ENCODE assay signal across 7 mouse cellular contexts in the genomic region with DNA sequence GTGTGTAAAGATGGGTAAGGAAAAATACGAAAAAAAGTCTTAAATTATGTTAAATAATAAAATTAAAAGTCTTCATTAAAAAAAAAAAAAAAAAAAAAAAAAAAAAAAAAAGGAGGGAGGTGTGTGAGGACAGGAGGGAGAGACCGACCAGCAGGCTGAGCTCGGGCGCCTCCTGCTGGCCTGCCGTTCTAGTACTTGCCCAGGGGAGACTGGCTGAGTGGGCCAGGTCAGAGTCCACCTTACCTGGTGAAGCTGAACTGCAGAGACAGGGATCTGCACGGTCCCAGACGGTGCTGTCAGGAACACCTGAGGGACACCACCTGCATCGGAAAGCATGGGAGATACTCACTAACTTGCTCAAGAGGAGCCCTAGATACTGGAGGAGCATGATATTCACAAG. TPM values are rescaled to one million over a fixed set of nuclear protein-coding genes. Genes with fewer than 3 reads are reported as not detected.
DNase-seq lines count a peak whose midpoint lies in the region; ATAC-seq and TF ChIP-seq lines count a peak whose summit lies in the region.

No protein-coding gene starts in this region.

- H3K36me3 ChIP-seq in kidney, embryonic 16.5 days (ENCODE audit: insufficient read depth, low read length): peaks cover 40% of the 10 kb centered on the region
- H3K36me3 ChIP-seq in ES-Bruce4 (ENCODE audit: control insufficient read depth, insufficient read depth, low read length, poor library complexity, severe bottlenecking): 0 out of 2 replicates have a peak, but pooled peaks cover 4% of the 10 kb centered on the region
- H3K36me3 ChIP-seq in liver, adult 2 months (ENCODE audit: control insufficient read depth, insufficient read depth, low read length): no peaks in the 10 kb centered on the region
- H3K36me3 ChIP-seq in splenic B cell, adult 2 months (ENCODE audit: control insufficient read depth, insufficient read depth, low read length, poor library complexity, severe bottlenecking): no peaks in the 10 kb centered on the region; the same call in 1 of the 2 replicates

- H3K4me2 ChIP-seq in kidney, embryonic 16.5 days (replicated peaks; ENCODE audit: low read depth, low read length): no peak overlapping the region

- DNase-seq in kidney, adult 18-20 months: peak; percentile 85
- peak; percentile 67 to 72 for DNase-seq in B cell, adult 2 months
- DNase-seq in embryo, embryonic 10.5 days (ENCODE audit: low spot score): peak; percentile 76
- no peak for DNase-seq in liver, adult 2 months (ENCODE audit: extremely low read depth, low read depth, low spot score)
- peak; percentile 73 for DNase-seq in splenic B cell, adult 2 months (ENCODE audit: low read depth, low spot score)

- H3K9me3 ChIP-seq in kidney, embryonic 16.5 days (ENCODE audit: low read length): no peaks in the 10 kb centered on the region
- H3K9me3 ChIP-seq in ES-Bruce4 (replicated peaks; ENCODE audit: control insufficient read depth, insufficient read depth, low read length, poor library complexity, severe bottlenecking): no peaks in the 10 kb centered on the region

- H3K9ac ChIP-seq in kidney, embryonic 16.5 days (replicated peaks; ENCODE audit: low read length): no peak overlapping the region
- no peak overlapping the region for H3K9ac ChIP-seq in ES-Bruce4 (ENCODE audit: low read depth, poor library complexity, severe bottlenecking)
- no peak overlapping the region for H3K9ac ChIP-seq in liver, adult 2 months (ENCODE audit: low read depth, low read length)

- TF ChIP-seq EP300 in ES-Bruce4 (IDR thresholded peaks at IDR 0.05; ENCODE audit: insufficient read depth, low read depth, low read length): no peak

- H3K27me3 ChIP-seq in kidney, embryonic 16.5 days (ENCODE audit: insufficient read depth, low read length): no peaks in the 10 kb centered on the region
- no peaks in the 10 kb centered on the region for H3K27me3 ChIP-seq in ES-Bruce4 (ENCODE audit: control insufficient read depth, insufficient read depth, low read length, poor library complexity, severe bottlenecking)
- no peaks in the 10 kb centered on the region for H3K27me3 ChIP-seq in liver, adult 2 months (ENCODE audit: control insufficient read depth, insufficient read depth, low read length)
- no peaks in the 10 kb centered on the region for H3K27me3 ChIP-seq in splenic B cell, adult 2 months (ENCODE audit: control insufficient read depth, insufficient read depth, low read length, poor library complexity, severe bottlenecking)

- no peak overlapping the region for H3K27ac ChIP-seq in kidney, embryonic 16.5 days (ENCODE audit: low read length)
- no peak overlapping the region for H3K27ac ChIP-seq in ES-Bruce4 (ENCODE audit: insufficient read depth, low read length)
- H3K27ac ChIP-seq in liver, adult 2 months (replicated peaks; ENCODE audit: insufficient read depth, low read depth, low read length): no peak overlapping the region

- no peak for ATAC-seq in kidney, embryonic 16.5 days (ENCODE audit: low FRiP score, low TSS enrichment)

- H3K4me1 ChIP-seq in kidney, embryonic 16.5 days (ENCODE audit: insufficient read depth, low read length): peaks cover 52% of the 10 kb centered on the region
- H3K4me1 ChIP-seq in ES-Bruce4 (ENCODE audit: control insufficient read depth, insufficient read depth, low read length): peaks cover 10% of the 10 kb centered on the region
- peaks cover 7% of the 10 kb centered on the region for H3K4me1 ChIP-seq in liver, adult 2 months (ENCODE audit: control insufficient read depth, insufficient read depth, low read length)

- H3K4me3 ChIP-seq in kidney, embryonic 16.5 days (ENCODE audit: low read length): no peak overlapping the region
- H3K4me3 ChIP-seq in ES-Bruce4 (ENCODE audit: low read depth, low read length): no peak overlapping the region
- H3K4me3 ChIP-seq in liver, adult 2 months (ENCODE audit: insufficient read depth, low read depth, low read length): no peak overlapping the region

- no peaks in the 10 kb centered on the region; the same call in 1 of the 2 replicates for H3K79me2 ChIP-seq in liver, adult 2 months (ENCODE audit: control insufficient read depth, insufficient read depth, low read length)

- TF ChIP-seq CTCF in ES-Bruce4 (IDR thresholded peaks at IDR 0.05; ENCODE audit: low read depth, low read length): peak; percentile 78
- peak; percentile 67 for TF ChIP-seq CTCF in liver, adult 2 months (IDR thresholded peaks at IDR 0.05; ENCODE audit: low read depth, low read length)

- no peak for TF ChIP-seq POLR2A in ES-Bruce4 (IDR thresholded peaks at IDR 0.05; ENCODE audit: insufficient read depth, low read length)
- TF ChIP-seq POLR2A in liver, adult 2 months (IDR thresholded peaks at IDR 0.05; ENCODE audit: extremely low read depth, insufficient read depth, low read length): no peak

- WGBS in kidney, embryonic 16.5 days: 31% methylated on average over 8 of the region's 8 CpGs
- WGBS in liver, adult 2 months: 58% methylated on average over 8 of the region's 8 CpGs

RNA-seq across cellular contexts. Expression of a gene that starts 3.0 kb away (rescaled TPM):
- polyA plus RNA-seq in kidney, embryonic 16.5 days (2015; fragmentation: Nextera tagmentation; extraction: Ambion mirVana): 6.5 TPM in 2 replicates
- polyA plus RNA-seq in ES-Bruce4 (2011; ENCODE audit: insufficient read depth, insufficient read length, low read depth, missing spikeins): 4.4 and 6.2 TPM in 2 replicates
- total RNA-seq in liver, adult 2 months (2014; rRNA removed): 4.1 and 5.1 TPM in 2 replicates
- 5.7 and 10.1 TPM in 2 replicates for polyA plus RNA-seq in liver, adult 2 months (2012; rRNA removed)

RNA-seq across cellular contexts. Expression of a gene that starts 6.8 kb away (rescaled TPM):
- 8.2 and 9.3 TPM in 2 replicates for polyA plus RNA-seq in kidney, embryonic 16.5 days (2015; fragmentation: Nextera tagmentation; extraction: Ambion mirVana)
- 40.5 and 42.0 TPM in 2 replicates for polyA plus RNA-seq in ES-Bruce4 (2011; ENCODE audit: insufficient read depth, insufficient read length, low read depth, missing spikeins)
- 3.4 and 5.4 TPM in 2 replicates for total RNA-seq in liver, adult 2 months (2014; rRNA removed)
- polyA plus RNA-seq in liver, adult 2 months (2012; rRNA removed): 32.2 and 45.6 TPM in 2 replicates

RNA-seq across cellular contexts. Expression of a gene that starts 52.7 kb away (rescaled TPM):
- 56.5 and 60.3 TPM in 2 replicates for polyA plus RNA-seq in kidney, embryonic 16.5 days (2015; fragmentation: Nextera tagmentation; extraction: Ambion mirVana)
- polyA plus RNA-seq in ES-Bruce4 (2011; ENCODE audit: insufficient read depth, insufficient read length, low read depth, missing spikeins): 21.8 and 24.1 TPM in 2 replicates
- total RNA-seq in liver, adult 2 months (2014; rRNA removed): 6.6 and 9.0 TPM in 2 replicates
- 13.1 and 13.3 TPM in 2 replicates for polyA plus RNA-seq in liver, adult 2 months (2012; rRNA removed)
